Mouse (Mus musculus) adrenal gland, postnatal 4 days (tissue): ENCODE measurements at regions not wholly inside any gene's neighbourhood (a gene's known extent, or its start where the extent isn't known, plus 50 kb on each side); places are given as distances from the start of the nearest gene placed in this dataset.

Experiments used
- DNase-seq, 2 experiments: peaks; one replicate each; pipeline ENCODE4 v3.0.0; 2021 to 2022; ENCODE audit warnings: low spot score in 2 of 2, mixed read lengths in 2 of 2

GRCm38 (mm10) chr1:137461189-137461588 lies 500.9 kb upstream of the Nr5a2 start:
- DNase-seq, result no peak

GRCm38 (mm10) chr1:137453446-137454208 lies 493.4 kb upstream of the Nr5a2 start:
- no peak for DNase-seq

- DNase-seq, result no peak
Measured at GRCm38 (mm10) chr1:137452749-137453148, 492.5 kb upstream of the Nr5a2 start.

- DNase-seq, result no peak
Measured at GRCm38 (mm10) chr1:137446497-137446896, 486.2 kb upstream of the Nr5a2 start.

GRCm38 (mm10) chr1:137428110-137428509 lies 467.9 kb upstream of the Nr5a2 start:
- no peak for DNase-seq

- DNase-seq, result no peak
Measured at GRCm38 (mm10) chr1:137418388-137418787, 458.1 kb upstream of the Nr5a2 start.

GRCm38 (mm10) chr1:137396736-137397135 lies 436.5 kb upstream of the Nr5a2 start:
- DNase-seq, result no peak

- no peak for DNase-seq
Measured at GRCm38 (mm10) chr1:137387509-137387908, 427.3 kb upstream of the Nr5a2 start.

GRCm38 (mm10) chr1:137378072-137378985 lies 418.1 kb upstream of the Nr5a2 start:
- no peak for DNase-seq

GRCm38 (mm10) chr1:137376685-137377084 lies 416.4 kb upstream of the Nr5a2 start:
- no peak for DNase-seq

- DNase-seq, result no peak
Measured at GRCm38 (mm10) chr1:137374641-137375040, 414.4 kb upstream of the Nr5a2 start.

GRCm38 (mm10) chr1:137373509-137374420 lies 413.5 kb upstream of the Nr5a2 start:
- DNase-seq, result no peak

GRCm38 (mm10) chr1:137372236-137372635 lies 412.0 kb upstream of the Nr5a2 start:
- DNase-seq, result no peak

GRCm38 (mm10) chr1:137364396-137364795 lies 404.1 kb upstream of the Nr5a2 start:
- no peak for DNase-seq

- no peak for DNase-seq
Measured at GRCm38 (mm10) chr1:137363969-137364368, 403.7 kb upstream of the Nr5a2 start.

- DNase-seq, result no peak
Measured at GRCm38 (mm10) chr1:137363561-137363960, 403.3 kb upstream of the Nr5a2 start.

- peak in 1 of 2 experiments; percentile 16 for DNase-seq
Measured at GRCm38 (mm10) chr1:137360688-137361570, 400.7 kb upstream of the Nr5a2 start.

- DNase-seq, result no peak
Measured at GRCm38 (mm10) chr1:137355941-137356512, 395.8 kb upstream of the Nr5a2 start.

- no peak for DNase-seq
Measured at GRCm38 (mm10) chr1:137352390-137353027, 392.3 kb upstream of the Nr5a2 start.
